Mouse (Mus musculus) CH12.LX (cell line): Measurements from ENCODE around the gene Nfu1. TPM values are rescaled to one million over a fixed set of nuclear protein-coding genes. Genes with fewer than 3 reads are reported as not detected.

Experiments used
- DNase-seq: peaks from one replicate; pipeline ENCODE4 v3.0.0-alpha.2; 2013; ENCODE audit errors: extremely low read depth
- H3K27ac ChIP-seq: 2 replicates; pipeline ENCODE4 v1.5.1; 2012; ENCODE audit warnings: low read depth, mild to moderate bottlenecking, control low read depth, moderate library complexity; ENCODE audit not compliant: insufficient read depth
- H3K27me3 ChIP-seq: replicated peaks from 2 replicates; pipeline ENCODE3; 2012; ENCODE audit warnings: inconsistent platforms
- H3K36me3 ChIP-seq, 2 experiments: replicated peaks in 1 of 2; 2 replicates each; pipeline versions ENCODE3 to v1.6.1; 2012; ENCODE audit warnings: inconsistent platforms in 1 of 2, low read length in 1 of 2, mild to moderate bottlenecking in 1 of 2, mixed read lengths in 1 of 2, moderate library complexity in 1 of 2; ENCODE audit not compliant: control insufficient read depth in 1 of 2, insufficient read depth in 1 of 2
- H3K4me1 ChIP-seq, 2 experiments: 2 replicates each; pipeline ENCODE4 v1.6.1; 2012; ENCODE audit warnings: inconsistent platforms in 1 of 2, moderate library complexity in 1 of 2; ENCODE audit not compliant: insufficient read depth in 2 of 2, control insufficient read depth in 1 of 2
- H3K4me2 ChIP-seq: 2 replicates; pipeline ENCODE4 v1.6.1; 2012; ENCODE audit warnings: low read depth, mild to moderate bottlenecking, control low read depth; ENCODE audit not compliant: poor library complexity, insufficient read depth, severe bottlenecking
- H3K4me3 ChIP-seq, 3 experiments: fragments of 150-350 bp in 1 of 3; sonication (generic) in 1 of 3; replicated peaks in 1 of 3; 2 replicates each; pipeline versions ENCODE3 to v1.5.1; 2011 to 2012; ENCODE audit warnings: low read depth in 2 of 3, low read length in 2 of 3, mild to moderate bottlenecking in 2 of 3, moderate library complexity in 2 of 3, control low read depth in 1 of 3, improper control_type of control experiment in 1 of 3, inconsistent platforms in 1 of 3, mixed read lengths in 1 of 3; ENCODE audit not compliant: poor library complexity in 1 of 3
- H3K79me2 ChIP-seq: replicated peaks from 2 replicates; pipeline ENCODE4 v1.6.1; 2012; ENCODE audit warnings: mild to moderate bottlenecking, moderate library complexity; ENCODE audit not compliant: control insufficient read depth, poor library complexity, insufficient read depth, severe bottlenecking; ENCODE audit errors: extremely low read depth
- H3K9ac ChIP-seq: 2 replicates; pipeline ENCODE4 v1.6.1; 2012; ENCODE audit warnings: low read depth, mild to moderate bottlenecking, control low read depth, moderate library complexity; ENCODE audit not compliant: insufficient read depth
- H3K9me3 ChIP-seq: replicated peaks from 2 replicates; pipeline ENCODE3; 2012; ENCODE audit warnings: low read length, inconsistent platforms, mixed read lengths
- CHD2 ChIP-seq: IDR thresholded peaks from 2 replicates; pipeline ENCODE4 v1.6.1; 2011; ENCODE audit warnings: low read length, improper control_type of control experiment
- E2F4 ChIP-seq: IDR thresholded peaks from 2 replicates; pipeline ENCODE4 v1.6.1; 2011; ENCODE audit warnings: low read depth, low read length, improper control_type of control experiment; ENCODE audit not compliant: insufficient replicate concordance
- GABPA ChIP-seq: IDR thresholded peaks from 2 replicates; pipeline ENCODE4 v1.6.1; 2012; ENCODE audit warnings: low read depth, low read length, improper control_type of control experiment, inconsistent platforms; ENCODE audit not compliant: insufficient replicate concordance
- JUN ChIP-seq: IDR thresholded peaks from 2 replicates; pipeline ENCODE4 v1.6.1; 2011; ENCODE audit warnings: low read depth, mild to moderate bottlenecking, low read length, improper control_type of control experiment, moderate library complexity; ENCODE audit not compliant: insufficient read depth
- MAFK ChIP-seq: IDR thresholded peaks from 2 replicates; pipeline ENCODE4 v1.6.1; 2011; ENCODE audit warnings: low read length, improper control_type of control experiment; ENCODE audit not compliant: insufficient replicate concordance
- MEF2A ChIP-seq: IDR thresholded peaks from 2 replicates; pipeline ENCODE4 v1.6.1; 2014; ENCODE audit warnings: low read depth, mild to moderate bottlenecking, inconsistent platforms, low read length, improper control_type of control experiment, borderline replicate concordance
- MXI1 ChIP-seq: IDR thresholded peaks from 2 replicates; pipeline ENCODE4 v1.6.1; 2011; ENCODE audit warnings: mild to moderate bottlenecking, low read depth, low read length, improper control_type of control experiment
- MYC ChIP-seq: IDR thresholded peaks from 2 replicates; pipeline ENCODE4 v1.6.1; 2011; ENCODE audit warnings: low read depth, mild to moderate bottlenecking, improper control_type of control experiment, low read length
- POLR2A ChIP-seq: IDR thresholded peaks from 2 replicates; pipeline ENCODE4 v1.6.1; 2011; ENCODE audit warnings: low read depth, mild to moderate bottlenecking, improper control_type of control experiment, low read length
- RAD21 ChIP-seq: IDR thresholded peaks from 2 replicates; pipeline ENCODE4 v1.6.1; 2011; ENCODE audit warnings: low read depth, mild to moderate bottlenecking, low read length, improper control_type of control experiment, moderate library complexity
- SIN3A ChIP-seq: IDR thresholded peaks from 2 replicates; pipeline ENCODE4 v1.6.1; 2012; ENCODE audit warnings: low read length, improper control_type of control experiment, inconsistent platforms
- SMC3 ChIP-seq: IDR thresholded peaks from 2 replicates; pipeline ENCODE4 v1.6.1; 2011; ENCODE audit warnings: low read depth, low read length, improper control_type of control experiment
- TCF12 ChIP-seq: IDR thresholded peaks from 2 replicates; pipeline ENCODE4 v1.6.1; 2014; ENCODE audit warnings: low read depth, mild to moderate bottlenecking, inconsistent platforms, low read length, improper control_type of control experiment
- USF2 ChIP-seq: conservative IDR thresholded peaks from 2 replicates; pipeline ENCODE4 v1.6.1; 2011; ENCODE audit warnings: low read depth, low read length, improper control_type of control experiment
- ZKSCAN1 ChIP-seq: IDR thresholded peaks from 2 replicates; pipeline ENCODE4 v1.6.1; 2012; ENCODE audit warnings: low read depth, inconsistent platforms, low read length, improper control_type of control experiment, borderline replicate concordance
- dilution Hi-C: fragments of 300-500 bp; cut with MboI; formaldehyde crosslinking; loops from 2 replicates; pipeline ENCODE4 v1.14.3; 2020; ENCODE audit warnings: low sequenced_read_pairs; ENCODE audit not compliant: extremely low pct_unique_long_range_greater_than_20kb, extremely low pct_ligation_motif_present
- in situ Hi-C: fragments of 300-500 bp; cut with MboI; formaldehyde crosslinking; loops from 3 replicates; pipeline ENCODE4 v1.14.3; 2019; ENCODE audit warnings: low sequenced_read_pairs, low pct_ligation_motif_present, low pct_unique_long_range_greater_than_20kb, mixed read lengths
- polyA plus RNA-seq: library from polyadenylated mRNA; unstranded; fragments of >175 nt; gene quantifications from 2 replicates; pipeline ENCODE4 v1.2.1, GENCODE M21; 2012; ENCODE audit warnings: low read depth; ENCODE audit not compliant: insufficient read length
- total RNA-seq, 2 experiments: library from RNA; depleted of rRNA; stranded (reverse); fragments of 300-350 nt in 1 of 2; fragments of >200 nt in 1 of 2; gene quantifications; 2 replicates each; pipeline ENCODE4 v1.2.3; 2012 to 2014

Nfu1 gene
- total and polyA plus RNA-seq, 3 experiments = 109 to 195 (median 133) TPM

DNA sequence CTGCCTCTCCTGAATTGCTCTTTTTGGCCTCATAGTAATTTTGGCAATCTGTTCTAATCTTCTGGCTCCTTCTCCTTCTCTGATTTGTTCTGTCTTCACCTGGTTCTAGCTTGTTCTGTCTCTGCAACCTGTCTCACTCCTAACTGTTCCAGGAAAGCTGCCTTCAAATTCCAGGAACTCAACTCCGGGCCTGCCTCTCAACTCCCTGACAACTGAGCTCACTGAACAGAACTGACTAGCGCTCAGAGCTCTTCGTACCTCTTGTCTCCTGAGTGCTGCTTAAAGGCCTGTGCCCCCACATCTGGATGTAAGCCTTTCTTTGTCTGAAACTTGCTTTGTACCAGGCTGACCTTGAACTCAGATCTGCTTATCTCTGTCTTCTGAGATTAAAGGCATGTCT lies 23.4 kb downstream of the Nfu1 start:
- dilution Hi-C loops = no loop called here

DNA sequence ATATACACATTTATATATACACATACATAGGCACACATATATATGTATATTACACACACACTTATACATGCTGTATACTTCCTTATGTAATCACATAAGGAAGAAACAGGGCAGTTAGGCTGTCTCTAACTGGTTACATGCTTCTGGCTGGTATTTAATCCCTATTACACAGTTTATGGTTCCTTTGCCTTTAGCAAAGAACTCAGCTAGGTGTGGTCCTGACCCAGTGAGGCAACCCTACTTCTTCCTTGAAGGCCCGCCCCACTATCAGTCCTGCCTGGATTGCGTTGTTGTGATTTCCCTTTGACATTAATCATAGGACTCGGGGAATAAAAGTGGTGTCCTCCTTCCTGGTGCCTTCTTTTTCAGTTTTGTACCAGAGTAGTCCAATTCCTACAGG lies 25.4 kb downstream of the Nfu1 start:
- H3K4me2 ChIP-seq = no peak overlapping the region
- no peaks in the 10 kb centered on the region for H3K79me2 ChIP-seq
- in situ Hi-C loops = no loop called here
- H3K27me3 ChIP-seq = no peaks in the 10 kb centered on the region
- H3K4me1 ChIP-seq = peaks cover 0 to 13% of the 10 kb centered on the region in 2 experiments; a peak in 1 of 4 replicates
- no peak overlapping the region for H3K9ac ChIP-seq
- dilution Hi-C loops = no loop called here
- no peak overlapping the region for H3K4me3 ChIP-seq
- peaks cover 0 to 15% of the 10 kb centered on the region in 2 experiments for H3K36me3 ChIP-seq
- DNase-seq = no peak
- TF ChIP-seq CHD2 = no peak
- TF ChIP-seq SMC3 = no peak
- no peak for TF ChIP-seq E2F4
- TF ChIP-seq POLR2A = no peak
- TF ChIP-seq SIN3A = no peak
- TF ChIP-seq GABPA = no peak
- no peak for TF ChIP-seq MEF2A
- H3K9me3 ChIP-seq = peaks cover 6% of the 10 kb centered on the region
- H3K27ac ChIP-seq = no peak overlapping the region

More for the DNA sequence above, 23.4 kb downstream of the Nfu1 start:
- no peak overlapping the region for H3K9ac ChIP-seq
- no peaks in the 10 kb centered on the region for H3K79me2 ChIP-seq
- H3K4me1 ChIP-seq = no peaks in the 10 kb centered on the region
- peaks cover 13 to 32% of the 10 kb centered on the region in 2 experiments for H3K36me3 ChIP-seq
- peaks cover 6% of the 10 kb centered on the region for H3K9me3 ChIP-seq
- no peak for DNase-seq
- H3K27ac ChIP-seq = no peak overlapping the region
- TF ChIP-seq E2F4 (no peak), ZKSCAN1 (no peak), USF2 (no peak), RAD21 (no peak), MAFK (no peak), TCF12 (no peak), MXI1 (no peak), SMC3 (no peak), MYC (no peak), JUN (no peak)
- no peak overlapping the region for H3K4me2 ChIP-seq
- no peaks in the 10 kb centered on the region for H3K27me3 ChIP-seq
- in situ Hi-C loops = no loop called here
- no peak overlapping the region for H3K4me3 ChIP-seq
